Mouse (Mus musculus): ENCODE data around the gene Hibadh.

Hibadh gene

DNA sequence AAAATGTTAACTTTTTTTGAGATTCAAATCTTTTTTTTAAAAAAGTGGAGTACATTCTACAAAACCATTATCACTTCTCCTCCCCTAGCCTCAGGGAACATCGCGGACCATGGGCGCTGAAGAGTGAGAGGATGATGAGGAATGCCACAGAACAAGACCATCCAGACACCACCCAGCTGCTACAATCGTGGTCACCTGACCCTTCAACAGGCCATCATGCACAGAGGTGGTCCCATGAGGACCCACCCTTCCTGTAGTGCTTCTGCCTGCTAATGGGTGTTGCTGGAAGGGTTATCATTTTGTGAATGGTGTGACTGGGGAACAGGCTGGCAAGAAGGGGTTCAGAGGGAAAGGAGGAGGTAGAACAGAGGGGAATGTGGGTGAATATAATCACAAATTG lies 2.9 kb downstream of the Hibadh start:
- no peak for DNase-seq

DNA sequence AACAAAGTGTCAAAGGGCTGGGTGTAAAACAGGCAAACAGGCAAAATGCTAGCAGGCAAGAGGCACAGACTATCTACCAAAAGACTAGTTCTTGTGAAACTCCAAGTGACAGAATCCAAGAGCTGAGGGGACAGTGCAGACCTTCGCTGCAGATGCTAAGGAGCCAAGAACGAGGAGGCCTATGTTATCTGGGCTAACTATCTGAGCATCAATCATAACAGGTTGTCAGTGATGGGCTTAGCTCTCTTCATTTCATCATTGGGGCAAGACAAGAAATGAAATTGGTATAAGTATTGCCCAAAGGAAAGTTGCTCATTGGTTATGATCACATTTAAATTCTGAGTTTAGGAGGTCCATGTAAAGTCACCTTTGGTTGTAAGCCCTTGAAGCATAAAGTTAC lies 4.8 kb downstream of the Hibadh start:
- no peak for DNase-seq

- no peak for DNase-seq
Observed at GRCm38 (mm10) chr6:52630625-52631024, 9.6 kb downstream of the Hibadh start.

- DNase-seq, result no peak
Observed at GRCm38 (mm10) chr6:52629180-52629579, 11.0 kb downstream of the Hibadh start.

DNA sequence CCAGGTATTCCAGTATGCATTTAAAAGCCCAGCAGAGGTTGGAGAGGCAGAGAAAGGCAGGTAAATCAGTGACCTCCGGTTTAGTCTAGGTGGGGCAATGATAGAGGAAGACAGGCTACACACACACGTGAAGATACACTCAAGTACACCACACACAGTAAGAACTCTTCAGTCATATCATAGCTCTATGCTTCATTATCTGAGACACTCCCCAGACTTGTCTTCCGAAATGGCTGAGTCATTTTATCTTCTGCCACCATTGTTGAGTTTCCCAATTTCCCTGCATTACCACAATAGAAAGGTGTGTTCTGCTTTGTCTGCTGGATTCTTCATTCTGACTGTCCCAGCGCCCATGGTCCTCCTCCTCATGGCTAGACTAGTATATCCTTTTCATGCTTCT lies 13.5 kb downstream of the Hibadh start:
- no peak for DNase-seq

- no peak for DNase-seq
Observed at GRCm38 (mm10) chr6:52623741-52624140, 16.4 kb downstream of the Hibadh start.

DNA sequence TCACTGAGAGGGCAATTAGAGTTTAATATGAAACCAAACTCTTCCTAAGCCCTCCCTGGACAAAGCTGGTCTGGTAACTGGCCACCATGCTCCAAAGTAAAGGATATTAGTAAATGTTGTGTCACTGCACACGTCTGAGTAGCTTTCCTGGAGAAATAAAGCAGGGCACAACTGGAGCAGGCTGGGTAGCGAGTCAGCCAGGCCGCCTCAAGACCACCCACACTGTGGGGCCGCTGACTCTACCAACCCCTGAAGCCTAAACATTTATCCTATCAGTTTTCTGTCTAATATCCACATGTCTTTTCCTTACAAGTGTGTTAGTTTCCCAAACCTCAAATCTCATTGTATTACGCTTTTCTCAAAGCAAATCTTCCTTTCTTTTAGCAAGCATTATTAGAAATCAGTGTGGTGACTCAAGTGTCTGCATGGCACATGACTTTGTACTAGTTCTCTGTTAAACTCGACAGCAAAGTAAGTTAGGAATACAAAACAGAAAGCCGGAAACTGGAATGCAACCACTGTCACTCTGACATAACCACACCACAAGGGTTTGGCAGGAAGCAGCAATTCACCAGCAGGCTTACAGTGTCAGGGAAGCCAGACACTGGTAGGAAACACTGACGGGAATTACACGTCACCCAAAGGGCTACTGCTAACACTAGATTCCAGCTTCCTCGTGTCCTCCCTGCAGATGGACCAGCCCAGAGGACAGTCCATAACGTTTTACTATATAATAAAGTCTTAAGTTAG lies 18.3 kb downstream of the Hibadh start:
- DNase-seq, result peak; percentile 16 to 31

- DNase-seq, result no peak
Observed at GRCm38 (mm10) chr6:52620090-52620489, 20.1 kb downstream of the Hibadh start.

- peak; percentile 22 to 37 for DNase-seq
Observed at GRCm38 (mm10) chr6:52609626-52610352, 30.4 kb downstream of the Hibadh start.

DNA sequence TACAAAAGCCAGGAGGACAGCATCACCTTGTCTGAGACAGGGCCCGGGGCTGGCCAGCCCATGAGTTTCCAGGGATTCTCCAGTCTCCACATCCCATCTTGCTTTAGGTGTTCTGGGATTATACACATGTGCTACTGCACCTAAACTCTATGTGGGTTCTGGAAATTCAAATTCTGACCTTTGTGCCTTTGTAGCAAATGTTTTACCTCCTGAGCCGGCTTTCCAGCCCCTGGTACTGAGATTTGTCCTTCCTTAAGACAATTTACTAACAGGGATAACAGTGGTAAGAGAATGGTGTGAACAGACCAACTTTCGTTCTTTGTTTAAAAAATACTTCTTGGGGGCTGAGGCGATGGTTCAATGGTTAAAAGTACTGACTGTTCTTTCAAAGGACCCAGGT lies 32.1 kb downstream of the Hibadh start:
- no peak for DNase-seq

DNA sequence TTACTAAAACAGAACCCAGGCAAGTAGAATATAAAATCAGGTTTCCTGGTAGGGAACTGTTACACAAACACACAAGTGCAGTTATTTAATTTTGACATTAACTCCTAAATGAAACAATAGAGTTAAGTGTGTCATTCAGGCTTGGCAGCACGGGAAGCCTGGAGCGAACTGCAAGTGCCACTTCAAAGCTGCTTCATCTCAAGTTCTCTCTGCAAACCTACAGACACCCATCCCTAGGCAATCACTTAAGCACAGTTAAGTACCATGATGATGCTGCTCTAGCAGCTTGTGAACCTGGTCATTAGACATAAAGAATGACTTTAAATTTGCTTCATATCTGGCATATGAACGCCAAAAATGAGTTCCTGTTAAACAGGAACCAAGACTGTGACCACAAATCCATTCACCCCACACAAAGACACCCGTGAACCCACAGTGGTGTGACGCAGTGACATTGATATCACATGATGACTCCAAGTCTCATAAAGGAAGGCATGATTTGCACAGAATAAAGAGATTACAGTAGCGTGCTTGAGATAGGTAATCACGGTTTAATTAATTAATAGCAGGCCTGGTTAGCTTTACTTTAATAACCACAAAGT lies 33.3 kb downstream of the Hibadh start:
- DNase-seq, result no peak

DNA sequence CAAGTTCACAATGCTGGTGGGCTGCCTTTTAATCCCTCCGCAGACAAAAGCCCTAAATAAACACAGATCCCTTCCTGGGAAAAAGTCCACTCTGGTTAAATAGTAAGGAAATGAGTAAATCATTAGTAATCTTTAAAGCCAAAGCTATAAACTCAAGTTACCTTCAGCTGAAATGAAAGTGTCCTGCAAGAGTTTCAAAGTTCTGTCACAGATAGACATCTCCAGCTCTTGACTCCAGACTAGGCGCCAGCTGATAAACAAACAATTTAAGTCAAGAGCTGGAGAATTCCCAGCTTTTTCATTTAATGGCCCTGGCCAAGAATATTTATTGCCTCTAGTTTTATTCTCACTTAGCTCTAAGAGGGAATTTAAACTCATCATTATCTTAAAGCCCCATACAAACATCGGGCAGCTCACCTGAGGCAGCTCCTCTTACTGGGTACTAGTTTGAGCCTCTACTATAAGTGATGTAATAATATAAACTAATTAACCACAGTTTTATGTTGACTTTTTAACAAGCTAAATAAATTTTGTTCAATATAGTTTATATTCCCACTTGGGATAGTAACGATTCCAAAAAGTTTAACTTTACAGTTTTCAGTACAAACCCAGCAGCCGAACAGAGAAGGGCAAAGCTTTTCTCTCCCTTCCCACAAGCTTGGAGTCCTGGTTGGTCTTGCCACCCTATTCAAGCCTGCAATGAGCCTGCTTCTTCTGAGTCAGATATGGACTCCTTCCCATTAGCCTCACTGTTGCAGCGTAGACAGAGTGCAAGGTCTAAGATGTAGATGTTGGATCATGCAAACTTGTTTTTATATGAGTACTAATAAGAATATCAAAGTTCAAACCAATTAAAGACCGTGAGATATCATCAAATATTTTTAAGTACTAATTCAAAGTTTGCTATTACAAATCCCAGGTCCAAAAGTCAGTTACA lies 38.2 kb downstream of the Hibadh start:
- DNase-seq, result no peak

DNA sequence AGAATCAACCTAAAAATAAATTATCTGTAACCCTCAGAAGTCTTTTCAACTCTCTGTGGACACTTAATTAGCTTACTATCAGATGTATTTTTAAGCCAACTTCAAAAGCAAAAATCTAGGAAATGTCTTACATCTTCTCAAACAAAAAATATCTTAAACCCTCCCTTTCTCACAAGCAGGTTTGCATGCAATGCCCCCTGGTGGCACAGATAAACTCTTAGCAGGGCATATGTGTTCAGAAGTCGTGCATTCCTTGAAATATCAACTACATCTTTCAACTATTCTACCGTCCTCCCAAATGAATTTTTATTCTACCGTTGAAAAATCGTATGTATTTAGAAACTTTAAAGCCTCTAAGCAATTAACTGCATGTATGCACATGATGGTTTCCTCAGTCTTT lies 39.1 kb downstream of the Hibadh start:
- peak; percentile 73 to 76 for DNase-seq

GRCm38 (mm10) chr6:52594752-52595151 lies 45.4 kb downstream of the Hibadh start:
- no peak for DNase-seq

DNA sequence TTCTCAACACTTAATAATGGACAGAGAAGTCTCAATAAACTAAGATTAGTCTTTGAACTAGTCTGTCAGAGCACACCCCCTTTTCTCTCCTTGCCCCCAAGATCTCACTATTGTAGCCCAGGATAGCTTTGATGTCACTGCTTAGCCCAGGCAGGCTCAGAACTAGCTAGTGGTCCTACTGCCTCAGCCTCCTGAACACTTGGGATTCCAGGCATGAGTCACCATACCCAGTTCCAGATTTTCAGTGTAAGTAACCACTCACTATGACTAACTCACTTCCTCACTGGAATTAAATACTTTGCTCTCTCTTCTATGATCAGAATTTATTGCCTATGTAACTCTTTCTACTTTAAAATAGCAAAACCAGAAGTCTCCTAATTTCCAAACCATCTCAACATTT lies 53.6 kb downstream of the Hibadh start:
- no peak for DNase-seq

GRCm38 (mm10) chr6:52584383-52584782 lies 55.8 kb downstream of the Hibadh start:
- peak; percentile 45 to 64 for DNase-seq

GRCm38 (mm10) chr6:52581081-52581480 lies 59.1 kb downstream of the Hibadh start:
- no peak for DNase-seq

- DNase-seq, result no peak
Observed at GRCm38 (mm10) chr6:52578322-52578721, 61.9 kb downstream of the Hibadh start.

DNA sequence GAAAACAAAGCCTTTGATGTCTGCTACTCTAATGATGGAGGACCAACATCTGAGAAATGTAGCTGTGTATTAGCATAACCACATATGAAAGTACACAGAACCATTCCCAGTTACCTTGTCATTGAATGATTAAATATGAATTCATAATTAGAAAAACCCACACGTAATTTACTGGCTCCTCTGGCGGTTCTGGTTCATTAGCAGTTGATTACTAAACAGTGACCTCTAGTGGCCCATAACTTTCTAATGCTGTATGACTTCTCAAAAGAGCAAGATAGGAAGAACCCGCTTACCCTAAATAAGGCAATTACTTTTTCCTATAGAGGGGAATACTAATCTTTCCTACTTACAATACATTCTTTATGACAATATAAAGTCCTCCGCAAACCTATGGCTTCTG lies 62.9 kb downstream of the Hibadh start:
- DNase-seq, result no peak

GRCm38 (mm10) chr6:52568706-52569105 lies 71.5 kb downstream of the Hibadh start:
- DNase-seq, result no peak

DNA sequence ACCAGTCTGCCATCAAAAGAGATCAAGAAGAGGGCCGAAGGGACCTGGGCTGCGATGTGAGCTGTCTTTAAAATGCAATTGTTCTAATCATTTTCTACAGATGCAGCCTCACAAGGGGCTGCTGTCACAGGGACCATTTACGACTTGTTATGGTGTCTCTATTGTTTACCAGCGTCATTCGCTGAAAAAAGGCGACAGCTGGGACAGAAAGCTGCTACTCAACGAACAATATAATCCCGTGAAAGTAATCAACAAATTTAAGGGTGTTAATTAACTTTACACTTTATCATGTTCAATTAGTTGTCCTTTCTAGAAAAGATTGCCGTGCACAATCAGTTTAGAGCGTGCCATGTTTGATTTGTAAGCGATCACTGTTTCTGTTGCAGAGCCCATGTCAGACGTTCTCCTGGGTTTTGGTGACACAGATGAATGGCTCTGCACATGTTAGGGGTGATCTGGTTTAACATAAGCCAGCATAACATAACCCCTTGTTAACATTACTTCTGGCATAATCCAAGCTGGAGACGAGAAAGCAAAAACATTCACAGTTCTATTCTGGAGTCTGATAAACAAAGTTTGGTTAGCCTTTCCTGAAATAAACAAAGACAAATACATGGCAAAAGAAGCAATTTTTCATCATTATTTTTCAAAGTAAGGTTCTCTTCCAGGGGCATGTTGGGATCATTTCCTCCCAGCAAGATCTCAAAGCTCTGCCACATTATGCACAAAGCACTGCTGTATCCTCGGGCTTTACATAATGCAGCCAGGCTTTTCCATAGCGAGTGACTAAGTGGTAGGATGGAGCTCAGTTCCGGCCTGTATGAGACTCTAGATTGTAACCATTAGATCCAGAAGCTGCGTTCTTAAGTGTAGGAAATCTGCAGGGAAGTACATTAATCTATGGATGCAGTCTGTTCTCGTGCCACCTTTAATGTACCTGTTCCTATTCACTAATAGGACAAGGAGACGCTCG lies 72.6 kb downstream of the Hibadh start:
- no peak for DNase-seq

DNA sequence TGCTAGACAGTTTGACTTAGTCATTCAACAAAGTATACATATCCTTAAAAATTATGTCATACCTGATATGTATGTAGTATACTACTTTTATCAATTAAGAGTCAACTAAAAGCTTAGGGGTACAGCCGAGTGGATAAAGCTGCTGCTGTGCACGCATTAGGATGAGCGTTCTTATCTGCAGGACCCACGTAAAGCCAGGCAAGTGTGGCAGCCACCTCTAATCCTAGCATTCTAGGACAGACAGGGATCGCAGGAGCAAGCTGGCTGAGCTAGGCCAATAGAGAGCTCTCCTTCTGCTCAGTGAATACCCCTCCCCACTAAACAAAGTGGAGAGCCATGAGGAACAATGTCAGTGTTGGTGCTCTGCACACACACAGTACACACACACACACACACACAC lies 75.0 kb downstream of the Hibadh start:
- DNase-seq, result no peak

All from kidney, postnatal 4 days (tissue).